Mouse (Mus musculus): ENCODE measurements around the gene Kcnj1. TPM values are rescaled to one million over a fixed set of nuclear protein-coding genes. Genes with fewer than 3 reads are reported as not detected.

Gene Kcnj1
- total RNA-seq (2023), result not detected in 2 replicates

GRCm38 (mm10) chr9:32372202-32372601, at the start of gene Kcnj1:
TSS of gene Kcnj1 (plus strand) at chr9:32372493.

GRCm38 (mm10) chr9:32344051-32344450, 28.2 kb upstream of the Kcnj1 start, which contains the start of gene Kcnj5:
TSS of gene Kcnj5 (minus strand) at chr9:32344350.

Other genes with a start within 250 kb of the Kcnj1 start
- gene Kcnj5, start 28.1 kb upstream of the Kcnj1 start, total RNA-seq (2023), result 0.25 TPM in 1 of 2 replicates, not detected in the other
- gene Fli1, start 170.4 kb downstream of the Kcnj1 start, total RNA-seq (2023), result 90.8 and 104 TPM in 2 replicates